Mouse (Mus musculus) kidney, embryonic 14.5 days (tissue): Measurements from ENCODE around the gene Ppp2r5c. TPM values are rescaled to one million over a fixed set of nuclear protein-coding genes. Genes with fewer than 3 reads are reported as not detected.

Experiments
- ATAC-seq: fragments of 200-750 bp; cut with Nextera tagmentation; 2 replicates; pipeline ENCODE4 v1.8.0; 2017; ENCODE audit warnings: moderate number of reproducible peaks, mild to moderate bottlenecking, moderate TSS enrichment, moderate library complexity; ENCODE audit not compliant: low FRiP score, low TSS enrichment
- H3K27ac ChIP-seq: fragments of 300-500 bp; sonication (generic); 2 replicates; pipeline ENCODE4 v1.5.1; 2014; ENCODE audit warnings: low read depth, mild to moderate bottlenecking, low read length, moderate library complexity, mixed read lengths
- H3K27me3 ChIP-seq: fragments of 300-500 bp; sonication (generic); 2 replicates; pipeline ENCODE4 v1.6.1; 2014; ENCODE audit warnings: mild to moderate bottlenecking, low read length; ENCODE audit not compliant: control insufficient read depth, insufficient read depth
- H3K36me3 ChIP-seq: fragments of 300-500 bp; sonication (generic); 2 replicates; pipeline ENCODE4 v1.6.1; 2014; ENCODE audit warnings: low read length, mixed read lengths; ENCODE audit not compliant: control insufficient read depth, insufficient read depth
- H3K4me1 ChIP-seq: fragments of 300-500 bp; sonication (generic); 2 replicates; pipeline ENCODE4 v1.6.1; 2014; ENCODE audit warnings: low read length, mixed read lengths; ENCODE audit not compliant: control insufficient read depth, insufficient read depth
- H3K4me2 ChIP-seq: fragments of 300-500 bp; sonication (generic); replicated peaks from 2 replicates; pipeline ENCODE4 v1.6.1; 2014; ENCODE audit warnings: low read depth, mild to moderate bottlenecking, low read length
- H3K4me3 ChIP-seq: fragments of 300-500 bp; sonication (generic); 2 replicates; pipeline ENCODE4 v1.5.1; 2014; ENCODE audit warnings: mild to moderate bottlenecking, low read length
- H3K9ac ChIP-seq: fragments of 300-500 bp; sonication (generic); 2 replicates; pipeline ENCODE4 v1.6.1; 2014; ENCODE audit warnings: low read depth, mild to moderate bottlenecking, low read length, moderate library complexity
- H3K9me3 ChIP-seq: fragments of 300-500 bp; sonication (generic); 2 replicates; pipeline ENCODE4 v1.6.1; 2016; ENCODE audit warnings: low read length; ENCODE audit not compliant: control insufficient read depth
- WGBS: fragments of 180-500 bp; shearing (Covaris S2); extraction: QIAGEN DNeasy Blood & Tissue Kit; methylation state at CpG from one replicate; pipeline ENCODE4 v1.1.7; 2014; 5-methylcytosine and 5-hydroxymethylcytosine counted together
- polyA plus RNA-seq: library from polyadenylated mRNA; unstranded; fragments of >200 nt; fragmentation: Nextera tagmentation; extraction: Ambion mirVana; gene quantifications from 2 replicates; pipeline ENCODE4 v1.2.1, GENCODE M21; 2014

Ppp2r5c gene
- polyA plus RNA-seq, 1 experiment from 2014 or later, result 160 TPM

- 89% methylated on average over 7 of the region's 7 CpGs for WGBS
- H3K27ac ChIP-seq, result no peak overlapping the region
- no peak overlapping the region for H3K4me2 ChIP-seq
- H3K4me3 ChIP-seq, result no peak overlapping the region
- no peaks in the 10 kb centered on the region for H3K4me1 ChIP-seq
- no peaks in the 10 kb centered on the region for H3K36me3 ChIP-seq
- ATAC-seq, result no peak
- H3K27me3 ChIP-seq, result no peaks in the 10 kb centered on the region
- no peak overlapping the region for H3K9ac ChIP-seq
- H3K9me3 ChIP-seq, result no peaks in the 10 kb centered on the region
Measured at GRCm38 (mm10) chr12:110456024-110456423, 9.1 kb downstream of the Ppp2r5c start.

GRCm38 (mm10) chr12:110458667-110459066 is 11.7 kb downstream of the Ppp2r5c start:
- WGBS, result 85% methylated on average over 6 of the region's 6 CpGs
- H3K27ac ChIP-seq, result no peak overlapping the region
- no peaks in the 10 kb centered on the region for H3K27me3 ChIP-seq
- H3K36me3 ChIP-seq, result no peaks in the 10 kb centered on the region
- H3K4me1 ChIP-seq, result no peaks in the 10 kb centered on the region
- ATAC-seq, result no peak
- no peak overlapping the region for H3K9ac ChIP-seq
- H3K9me3 ChIP-seq, result no peaks in the 10 kb centered on the region
- no peak overlapping the region for H3K4me3 ChIP-seq
- no peak overlapping the region for H3K4me2 ChIP-seq

- Histone ChIP-seq H3K36me3 (no peaks in the 10 kb centered on the region), H3K4me2 (no peak overlapping the region), H3K27ac (no peak overlapping the region), H3K9me3 (no peaks in the 10 kb centered on the region), H3K27me3 (no peaks in the 10 kb centered on the region), H3K4me3 (no peak overlapping the region), H3K4me1 (no peaks in the 10 kb centered on the region), H3K9ac (no peak overlapping the region)
- ATAC-seq, result no peak; the same call in 1 of the 2 replicates
- WGBS, result 78% methylated on average over 18 of the region's 18 CpGs
Measured at GRCm38 (mm10) chr12:110460418-110461300, 13.7 kb downstream of the Ppp2r5c start.

GRCm38 (mm10) chr12:110463711-110464110 is 16.8 kb downstream of the Ppp2r5c start:
- Histone ChIP-seq H3K27ac (no peak overlapping the region), H3K9ac (no peak overlapping the region), H3K4me2 (no peak overlapping the region), H3K36me3 (no peaks in the 10 kb centered on the region), H3K9me3 (no peaks in the 10 kb centered on the region), H3K4me3 (no peak overlapping the region), H3K4me1 (no peaks in the 10 kb centered on the region), H3K27me3 (no peaks in the 10 kb centered on the region)
- no peak for ATAC-seq
- 64% methylated on average over 8 of the region's 8 CpGs for WGBS

- WGBS, result 68% methylated on average over 3 of the region's 3 CpGs
- H3K4me1 ChIP-seq, result no peaks in the 10 kb centered on the region
- H3K36me3 ChIP-seq, result no peaks in the 10 kb centered on the region
- no peaks in the 10 kb centered on the region for H3K9me3 ChIP-seq
- no peak overlapping the region for H3K4me2 ChIP-seq
- H3K27me3 ChIP-seq, result no peaks in the 10 kb centered on the region
- H3K4me3 ChIP-seq, result no peak overlapping the region
- H3K9ac ChIP-seq, result no peak overlapping the region
- no peak overlapping the region for H3K27ac ChIP-seq
- ATAC-seq, result no peak
Measured at GRCm38 (mm10) chr12:110471426-110471825, 24.5 kb downstream of the Ppp2r5c start.

- no peak overlapping the region for H3K4me3 ChIP-seq
- no peaks in the 10 kb centered on the region for H3K4me1 ChIP-seq
- no peaks in the 10 kb centered on the region for H3K9me3 ChIP-seq
- no peaks in the 10 kb centered on the region for H3K27me3 ChIP-seq
- no peak for ATAC-seq
- no peak overlapping the region for H3K9ac ChIP-seq
- H3K4me2 ChIP-seq, result no peak overlapping the region
- H3K36me3 ChIP-seq, result no peaks in the 10 kb centered on the region
- no peak overlapping the region for H3K27ac ChIP-seq
- WGBS, result 89% methylated on average over 3 of the region's 3 CpGs
Measured at GRCm38 (mm10) chr12:110472247-110472646, 25.3 kb downstream of the Ppp2r5c start.

GRCm38 (mm10) chr12:110474497-110474896 is 27.6 kb downstream of the Ppp2r5c start:
- Histone ChIP-seq H3K36me3 (0 out of 2 replicates have a peak, but pooled peaks cover 4% of the 10 kb centered on the region), H3K27me3 (no peaks in the 10 kb centered on the region), H3K27ac (no peak overlapping the region), H3K9ac (no peak overlapping the region), H3K4me2 (no peak overlapping the region), H3K4me1 (no peaks in the 10 kb centered on the region), H3K4me3 (no peak overlapping the region), H3K9me3 (no peaks in the 10 kb centered on the region)
- WGBS, result 44% methylated on average over 8 of the region's 8 CpGs
- ATAC-seq, result no peak

- H3K9ac ChIP-seq, result no peak overlapping the region
- H3K36me3 ChIP-seq, result 0 out of 2 replicates have a peak, but pooled peaks cover 4% of the 10 kb centered on the region
- H3K27me3 ChIP-seq, result no peaks in the 10 kb centered on the region
- ATAC-seq, result peak; percentile 59; the same call in 1 of the 2 replicates
- H3K4me3 ChIP-seq, result no peak overlapping the region
- H3K4me1 ChIP-seq, result no peaks in the 10 kb centered on the region
- WGBS, result 23% methylated on average over 9 of the region's 9 CpGs
- H3K9me3 ChIP-seq, result no peaks in the 10 kb centered on the region
- no peak overlapping the region for H3K27ac ChIP-seq
- H3K4me2 ChIP-seq, result no peak overlapping the region
Measured at GRCm38 (mm10) chr12:110476561-110476960, 29.6 kb downstream of the Ppp2r5c start.

- WGBS, result 75% methylated on average over 8 of the region's 8 CpGs
- Histone ChIP-seq H3K4me2 (no peak overlapping the region), H3K4me3 (no peak overlapping the region), H3K9me3 (no peaks in the 10 kb centered on the region), H3K9ac (no peak overlapping the region), H3K27ac (no peak overlapping the region), H3K36me3 (0 out of 2 replicates have a peak, but pooled peaks cover 4% of the 10 kb centered on the region), H3K4me1 (no peaks in the 10 kb centered on the region), H3K27me3 (no peaks in the 10 kb centered on the region)
- no peak for ATAC-seq
Measured at GRCm38 (mm10) chr12:110477906-110478305, 31.0 kb downstream of the Ppp2r5c start.
